Mouse (Mus musculus) ZHBTc4 (cell line): Measurements from ENCODE around the gene Apbb2.
"Not testable (repeated sequence)": the region's sequence is repeated elsewhere in the genome, so short reads cannot be mapped to it uniquely, and the experiment has no call there.

Experiments
- DNase-seq: peaks from one replicate; pipeline ENCODE4 v3.0.0-alpha.2; 2011; ENCODE audit warnings: low read depth, low spot score

The Apbb2 gene

GRCm38 (mm10) chr5:66302085-66302815 is 316.3 kb downstream of the Apbb2 start:
- DNase-seq: no peak

GRCm38 (mm10) chr5:66300576-66300975 is 318.0 kb downstream of the Apbb2 start:
- no peak for DNase-seq

DNA sequence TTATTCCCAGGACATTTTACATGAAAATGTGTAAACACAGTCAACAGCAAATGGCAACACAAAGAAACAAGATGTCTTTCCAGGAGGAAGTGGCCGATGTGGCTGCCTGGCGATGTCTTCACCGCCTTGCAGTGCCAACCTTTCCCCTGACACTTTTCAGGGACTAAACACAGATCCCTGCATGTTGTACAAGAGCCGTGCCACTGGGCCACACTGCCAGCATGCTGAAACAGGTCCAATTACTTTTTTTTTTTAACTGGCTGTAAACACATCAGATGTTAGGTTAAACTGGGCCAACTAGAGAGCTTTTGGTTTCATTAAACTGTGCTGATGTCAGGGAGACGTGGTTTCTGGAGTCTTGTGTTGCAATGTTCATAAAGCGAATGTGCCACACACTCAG is 319.7 kb downstream of the Apbb2 start:
- DNase-seq: no peak

DNA sequence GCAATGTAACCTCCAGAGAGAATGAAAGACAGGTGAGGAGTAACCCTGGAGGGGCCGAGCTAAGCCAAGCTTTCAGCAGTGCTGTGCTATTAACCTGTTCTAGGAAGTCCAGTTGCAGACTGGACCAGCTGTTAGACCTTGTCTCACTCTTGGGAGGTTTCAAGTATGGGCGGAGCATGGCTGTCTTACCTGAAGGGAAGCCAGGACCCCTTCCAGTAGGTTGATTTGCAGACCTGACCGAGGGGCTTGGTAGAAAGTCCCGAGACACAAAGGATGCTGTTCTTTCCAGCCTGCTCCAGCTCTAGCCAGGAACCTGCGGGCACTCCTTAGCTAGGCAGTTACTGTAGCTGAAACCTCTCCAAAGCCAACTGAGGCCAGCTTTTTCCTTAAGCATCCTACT is 322.5 kb downstream of the Apbb2 start:
- DNase-seq: no peak

DNA sequence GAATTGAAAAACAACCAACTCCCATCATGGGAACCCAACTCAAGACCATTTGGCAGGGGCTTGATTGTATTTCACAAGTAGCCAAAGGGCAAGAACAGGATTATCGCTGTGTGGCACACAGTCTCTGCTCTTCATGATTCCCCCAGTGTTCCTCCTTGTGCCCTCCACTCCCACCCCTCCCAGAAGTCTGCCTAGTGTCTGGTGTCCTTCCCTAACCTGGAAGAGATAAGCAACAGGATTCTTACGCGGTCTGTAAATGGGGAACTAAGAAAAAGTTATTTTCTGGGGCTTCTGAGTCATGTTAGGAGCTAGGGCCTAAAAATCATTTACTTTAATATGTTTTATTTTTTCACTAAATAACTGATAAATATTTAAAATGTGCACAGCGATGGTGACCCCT is 323.6 kb downstream of the Apbb2 start:
- DNase-seq: no peak

- no peak for DNase-seq
Measured at GRCm38 (mm10) chr5:66294106-66294625, 324.4 kb downstream of the Apbb2 start.

DNA sequence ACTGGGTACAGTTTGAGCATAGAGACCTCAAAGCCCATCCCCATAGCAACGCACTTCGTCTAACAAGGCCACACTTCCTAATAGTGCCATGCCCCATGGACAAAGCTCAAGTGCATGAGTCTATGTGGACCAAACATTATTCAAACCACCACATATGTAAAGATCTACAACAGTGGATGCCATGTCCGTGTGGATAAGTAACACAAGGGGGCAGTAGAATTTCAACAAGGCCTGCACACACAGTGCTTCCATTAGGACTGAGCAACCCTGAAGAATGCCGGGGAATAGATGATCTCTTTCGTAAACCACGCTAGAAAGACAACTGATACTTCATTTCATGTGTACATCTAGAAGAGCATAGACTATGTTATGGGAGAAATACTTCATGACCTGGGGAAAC is 337.8 kb downstream of the Apbb2 start:
- DNase-seq: peak; percentile 62

DNA sequence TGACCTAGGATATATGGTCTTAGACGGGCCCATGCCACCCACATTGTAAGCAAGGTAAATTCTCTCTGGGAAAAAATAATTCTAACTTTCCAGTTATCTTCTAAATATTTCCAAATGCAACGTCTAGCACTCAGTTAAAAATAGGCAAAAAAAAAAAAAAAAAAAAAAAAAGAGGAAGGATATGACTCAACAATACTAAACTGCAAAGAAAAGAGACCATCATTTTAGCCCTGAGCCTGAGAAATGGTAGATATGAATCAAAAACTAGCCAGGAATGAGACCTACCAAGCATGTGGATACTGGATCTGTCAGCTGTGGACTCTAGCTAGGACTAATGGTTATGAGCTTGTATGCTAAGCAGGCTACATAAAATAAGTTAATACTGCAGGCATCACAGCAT is 338.9 kb downstream of the Apbb2 start:
- no peak for DNase-seq

DNA sequence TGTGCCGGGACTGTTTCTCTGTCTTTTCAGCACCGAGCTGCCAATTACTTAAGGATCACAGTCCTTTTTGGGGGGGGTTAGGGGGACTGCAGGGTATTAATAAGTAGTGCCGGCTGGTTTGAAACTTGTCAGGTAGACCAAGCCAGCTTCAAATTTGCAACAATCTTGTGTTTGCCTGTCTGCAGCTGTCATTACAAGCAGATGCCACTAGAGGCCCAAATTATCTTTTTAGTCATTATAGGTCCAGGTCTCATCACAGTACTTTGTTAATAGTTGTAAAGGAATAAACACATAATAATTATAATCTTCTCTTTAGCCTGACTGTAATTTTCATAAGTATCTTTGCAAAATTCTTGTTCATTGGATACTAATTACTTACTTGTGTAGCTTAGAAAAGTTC is 344.2 kb downstream of the Apbb2 start:
- no peak for DNase-seq

DNA sequence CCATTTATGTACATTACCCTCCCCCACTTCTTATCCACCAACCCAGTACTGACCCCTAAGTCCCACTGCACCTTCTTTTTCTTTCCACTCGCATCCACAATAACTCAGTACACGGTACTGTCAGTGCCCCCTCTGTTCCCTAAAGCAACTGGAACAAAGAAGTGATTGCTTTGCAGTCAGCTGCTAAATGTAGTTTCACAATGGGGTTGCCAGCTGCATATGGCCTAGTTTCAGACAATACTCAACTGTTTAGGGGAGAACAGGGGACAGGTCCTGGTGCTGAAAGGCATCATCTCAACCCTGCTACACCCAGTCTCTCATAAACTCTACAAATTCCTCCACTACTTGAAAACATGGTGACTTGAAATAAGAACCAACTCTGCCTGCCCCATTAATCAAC is 347.4 kb downstream of the Apbb2 start:
- DNase-seq: no peak

GRCm38 (mm10) chr5:66269616-66270015 is 349.0 kb downstream of the Apbb2 start:
- no peak for DNase-seq

DNA sequence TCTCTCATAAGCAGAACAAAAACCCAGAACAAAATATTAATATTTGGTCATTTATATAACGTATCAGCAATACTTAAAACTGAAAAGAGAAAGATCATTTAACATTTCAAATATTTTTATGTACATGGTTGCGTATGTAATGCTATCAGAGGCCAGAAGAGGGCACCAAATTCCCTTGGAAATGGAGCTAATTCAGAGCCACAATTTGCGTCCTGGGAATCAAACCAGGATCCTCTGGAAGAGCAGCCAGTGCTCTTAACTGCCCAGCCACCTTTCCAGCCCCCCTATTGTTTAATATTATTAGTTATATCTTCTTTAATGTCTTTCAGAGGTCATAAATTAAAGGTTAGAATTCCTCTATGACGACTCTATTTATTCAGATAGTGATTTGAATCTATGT is 355.2 kb downstream of the Apbb2 start:
- DNase-seq: peak; percentile 63

DNA sequence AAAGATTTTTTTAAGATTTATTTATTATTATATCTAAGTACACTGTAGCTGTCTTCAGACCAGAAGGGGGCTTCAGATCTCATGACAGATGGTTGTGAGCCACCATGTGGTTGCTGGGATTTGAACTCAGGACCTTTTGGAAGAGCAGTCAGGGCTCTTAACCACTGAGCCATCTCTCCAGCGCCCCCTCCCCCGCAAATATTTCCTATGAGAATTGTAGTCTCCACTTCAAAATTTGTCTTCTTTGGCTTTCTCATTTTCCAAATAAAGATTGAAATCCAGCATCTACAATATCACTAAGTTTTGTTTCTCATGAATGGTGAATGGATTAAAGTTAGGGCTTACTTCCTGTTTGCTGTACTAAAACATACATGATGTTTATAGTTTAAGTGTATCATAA is 356.1 kb downstream of the Apbb2 start:
- DNase-seq: no peak

DNA sequence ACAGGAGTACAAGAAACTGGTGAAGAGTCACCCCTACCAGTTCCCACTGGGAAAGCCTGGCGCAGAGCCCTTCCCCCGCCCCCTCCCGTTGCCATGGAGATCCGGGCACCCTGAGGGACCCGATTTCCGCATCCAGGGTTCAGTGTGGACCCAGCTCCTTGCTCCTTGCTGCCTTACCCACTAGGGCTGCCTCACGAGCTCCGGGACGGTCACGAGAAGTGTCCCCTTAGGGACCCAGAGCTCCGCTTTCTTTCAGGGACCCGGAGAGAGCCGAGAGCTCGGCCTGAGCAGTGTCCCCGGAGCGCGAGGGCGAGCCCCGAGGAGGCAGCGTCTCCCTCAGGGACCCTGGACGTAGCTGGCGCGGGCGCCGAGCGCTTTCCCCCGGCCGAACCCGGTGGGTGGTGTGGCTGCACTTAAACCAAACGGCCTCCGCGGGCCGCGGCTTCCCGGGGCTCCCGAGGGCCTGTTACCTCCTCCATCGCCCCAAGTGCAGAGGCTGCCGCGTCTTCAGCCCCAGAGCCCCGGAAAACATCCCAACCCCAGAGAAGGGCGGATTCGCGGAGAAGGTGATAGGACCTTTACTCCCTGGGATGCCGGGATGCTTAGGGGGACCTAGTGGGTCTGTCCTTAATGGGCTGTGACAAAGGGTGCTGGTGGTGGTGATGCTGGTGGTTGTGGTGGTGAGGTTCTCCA is 358.7 kb downstream of the Apbb2 start, which contains the start of gene Nsun7:
Gene Nsun7 (plus strand): TSS at position 142 of the 693 bp plus-strand sequence.
- DNase-seq: peak; percentile 76

GRCm38 (mm10) chr5:66259431-66259755 is 359.2 kb downstream of the Apbb2 start:
- not testable (repeated sequence) for DNase-seq

- no peak for DNase-seq
Measured at GRCm38 (mm10) chr5:66259000-66259399, 359.6 kb downstream of the Apbb2 start.

- no peak for DNase-seq
Measured at GRCm38 (mm10) chr5:66255044-66255443, 363.5 kb downstream of the Apbb2 start.

GRCm38 (mm10) chr5:66253219-66253618 is 365.4 kb downstream of the Apbb2 start:
- no peak for DNase-seq
